Mouse (Mus musculus) thymus, postnatal 4 days (tissue): ENCODE results near the gene Vamp3.
A peak's percentile ranks its signal among the peaks of the same experiment; 100 is the strongest.
"Not testable (repeated sequence)": the region's sequence is repeated elsewhere in the genome, so short reads cannot be mapped to it uniquely, and the experiment has no call there.

Experiments
- DNase-seq: peaks from one replicate; pipeline ENCODE4 v3.0.0; 2021

Vamp3 gene

DNA sequence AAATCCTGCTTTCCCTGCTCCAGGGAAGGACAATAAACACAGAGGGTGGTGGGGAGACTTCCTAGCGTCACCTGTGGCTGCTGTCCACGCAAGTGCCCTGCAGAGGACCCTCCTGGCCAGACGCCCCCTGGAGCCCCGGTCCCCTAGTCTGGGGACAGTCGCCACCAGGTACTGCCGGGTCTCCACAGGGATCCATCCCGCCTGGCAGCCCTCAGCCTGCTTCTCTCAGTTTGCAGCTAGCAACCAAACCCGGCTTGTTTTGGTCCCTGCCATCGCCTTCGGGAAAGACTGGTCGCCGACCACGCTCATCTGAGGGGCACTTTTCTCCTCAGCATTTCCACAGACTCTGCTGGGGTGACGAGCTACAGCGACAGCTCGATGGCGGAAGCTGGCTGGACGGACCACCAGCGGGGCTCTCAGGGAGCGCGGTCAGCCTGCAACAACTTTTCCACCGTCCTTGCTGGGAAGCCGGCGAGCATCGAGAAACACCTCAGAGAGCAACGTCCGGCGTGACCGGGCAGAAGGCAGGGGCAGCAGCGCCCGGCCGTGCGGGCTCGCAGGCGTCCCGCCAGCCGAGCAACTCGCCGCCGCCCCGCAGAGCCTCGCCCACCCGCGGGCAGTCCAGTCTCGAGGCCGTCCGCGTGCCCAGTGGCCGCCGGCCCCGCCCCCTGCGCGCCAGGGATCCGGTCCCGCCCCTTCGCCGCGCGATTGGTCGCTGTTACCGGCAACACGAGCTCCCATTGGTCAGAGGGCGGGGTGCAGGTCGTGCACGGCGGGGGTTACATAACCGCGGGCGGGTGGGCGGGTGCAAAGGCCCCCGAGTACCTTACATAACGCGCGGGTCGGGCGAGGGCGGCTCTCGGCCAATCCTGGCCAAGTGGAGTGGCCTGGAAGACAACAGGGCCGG lies 13.5 kb downstream of the Vamp3 start, which contains the start of gene Per3:
Gene Per3 (minus strand): TSS at position 629 of the 907 bp plus-strand sequence.
- DNase-seq: peak; percentile 95

DNA sequence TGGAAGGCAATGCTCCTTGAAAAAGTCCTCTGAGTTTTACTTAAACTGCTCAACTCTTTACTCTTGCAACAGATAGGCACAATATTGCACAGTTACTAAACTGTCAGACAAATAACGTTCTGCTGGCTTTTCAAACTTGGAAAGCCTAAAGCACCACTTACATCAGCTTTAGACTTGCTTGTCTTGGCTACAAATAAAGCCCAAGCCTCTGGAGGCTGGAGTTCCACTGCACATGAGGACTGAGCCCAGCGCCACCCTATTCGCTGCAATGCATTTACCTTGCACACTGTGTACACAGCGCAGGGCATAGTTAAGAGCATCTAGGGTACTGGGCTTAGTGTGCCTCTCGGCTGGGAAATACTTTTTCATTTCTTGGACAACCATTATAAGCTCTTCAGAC lies 14.5 kb downstream of the Vamp3 start:
- no peak for DNase-seq

DNA sequence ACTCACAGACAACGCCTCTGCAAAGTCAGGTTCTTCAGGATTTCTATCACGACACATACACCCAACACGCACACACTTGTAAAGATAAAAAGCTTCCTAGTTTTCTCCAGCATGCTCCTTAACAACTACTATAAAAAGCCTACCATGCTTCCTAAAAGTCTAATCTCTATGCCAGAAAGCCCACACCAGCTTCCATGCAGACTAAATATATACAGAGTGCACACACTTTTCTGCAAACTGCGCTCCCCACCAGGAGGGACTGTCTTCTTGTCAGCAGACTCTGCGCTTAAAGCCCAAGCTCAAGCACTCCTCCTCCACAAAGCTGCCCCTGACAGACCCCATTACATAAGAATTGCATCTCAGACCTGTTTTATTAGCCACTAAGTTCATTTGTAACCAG lies 16.3 kb downstream of the Vamp3 start:
- DNase-seq: no peak

DNA sequence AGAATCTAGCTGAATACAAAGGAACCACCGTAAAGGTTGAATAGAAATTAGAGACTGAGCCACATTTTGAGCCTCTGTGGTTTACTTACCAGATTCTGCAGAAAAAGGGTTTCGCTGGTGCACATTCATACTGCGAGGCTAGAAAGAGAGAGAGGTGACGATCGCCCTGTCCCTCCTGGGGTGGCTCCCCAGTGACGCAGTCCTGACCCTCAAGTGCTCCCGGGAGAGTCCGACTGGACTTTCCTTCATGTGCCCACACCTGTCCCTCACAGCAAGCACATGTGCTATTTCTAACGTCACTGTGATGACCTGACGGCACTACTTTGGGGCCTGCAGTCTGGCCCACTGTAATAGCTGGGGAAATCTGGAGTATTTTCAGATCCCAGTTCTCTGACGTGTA lies 20.0 kb downstream of the Vamp3 start:
- no peak for DNase-seq

DNA sequence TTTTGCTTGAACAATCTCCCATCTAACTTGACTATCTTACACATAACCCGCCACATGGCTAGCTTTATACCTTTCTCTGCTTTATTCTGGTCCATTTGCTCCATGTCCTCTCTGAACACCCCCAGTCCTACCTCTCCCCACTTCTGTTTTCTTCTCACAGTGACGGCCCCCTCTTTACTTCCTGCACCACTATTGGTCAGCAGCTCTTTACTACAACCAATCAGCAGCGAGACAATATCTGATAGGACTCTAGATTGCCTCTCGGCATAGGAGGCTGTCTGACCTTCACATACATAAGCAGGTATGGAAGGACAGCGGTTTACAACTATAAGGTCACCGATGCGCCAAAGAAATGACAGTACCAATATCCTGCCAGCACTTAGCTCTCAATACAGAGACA lies 21.2 kb downstream of the Vamp3 start:
- DNase-seq: no peak

DNA sequence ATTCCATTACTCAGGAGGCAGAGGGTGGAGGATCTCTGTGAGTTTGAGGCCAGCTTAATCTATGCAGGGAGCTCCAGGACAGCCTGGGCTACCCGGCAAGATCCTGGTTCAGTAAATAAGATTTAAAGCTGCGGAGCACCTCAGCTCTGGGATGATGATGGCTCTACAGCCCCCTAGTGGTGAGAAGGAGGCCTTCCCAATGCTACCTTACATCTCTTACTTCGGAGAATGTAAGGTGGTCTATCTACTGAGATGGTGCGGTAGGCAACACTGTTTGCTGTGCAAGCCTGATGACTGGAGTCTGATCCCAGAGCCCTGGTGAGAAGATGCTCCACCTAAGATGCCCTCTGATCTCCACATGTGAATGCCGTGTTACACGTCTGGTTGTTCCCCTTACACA lies 30.8 kb downstream of the Vamp3 start:
- DNase-seq: peak; percentile 50

DNA sequence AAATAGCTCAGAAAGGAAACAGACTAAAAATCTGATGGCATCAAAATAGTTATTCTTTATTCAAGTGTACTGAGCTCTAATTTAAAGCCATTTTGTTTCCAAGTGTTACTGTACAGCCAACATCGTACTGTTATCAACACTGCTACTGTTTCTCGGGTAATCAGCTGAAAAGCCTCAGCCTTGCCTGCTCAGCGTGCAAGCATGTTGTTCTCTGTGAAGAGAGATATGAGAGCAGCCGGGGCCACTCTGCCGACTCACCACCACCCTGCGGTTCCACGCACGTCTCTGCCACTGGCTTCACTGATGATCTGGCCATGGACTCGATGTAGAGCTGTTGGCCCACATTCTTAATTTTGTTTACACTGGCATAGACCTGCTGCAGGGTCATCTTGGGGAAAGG lies 33.6 kb downstream of the Vamp3 start:
- DNase-seq: no peak

DNA sequence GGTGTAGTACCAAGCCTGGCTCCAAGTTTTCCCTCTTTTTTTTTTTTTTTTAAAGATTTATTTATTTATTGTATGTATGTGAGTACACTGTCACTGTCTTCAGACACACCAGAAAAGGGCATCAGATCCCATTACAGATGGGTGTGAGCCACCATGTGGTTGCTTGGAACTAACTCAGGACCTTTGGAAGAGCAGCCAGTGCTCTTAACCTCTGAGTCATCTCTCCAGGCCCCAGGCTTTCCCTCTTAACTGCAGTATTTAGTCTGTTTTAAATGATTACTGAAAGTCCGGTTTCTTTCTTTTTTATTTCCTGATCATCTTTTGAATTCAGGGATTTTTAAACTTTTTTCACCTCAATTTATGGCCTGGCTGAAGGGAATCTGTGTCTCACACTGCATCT lies 40.4 kb downstream of the Vamp3 start:
- not testable (repeated sequence) for DNase-seq

DNA sequence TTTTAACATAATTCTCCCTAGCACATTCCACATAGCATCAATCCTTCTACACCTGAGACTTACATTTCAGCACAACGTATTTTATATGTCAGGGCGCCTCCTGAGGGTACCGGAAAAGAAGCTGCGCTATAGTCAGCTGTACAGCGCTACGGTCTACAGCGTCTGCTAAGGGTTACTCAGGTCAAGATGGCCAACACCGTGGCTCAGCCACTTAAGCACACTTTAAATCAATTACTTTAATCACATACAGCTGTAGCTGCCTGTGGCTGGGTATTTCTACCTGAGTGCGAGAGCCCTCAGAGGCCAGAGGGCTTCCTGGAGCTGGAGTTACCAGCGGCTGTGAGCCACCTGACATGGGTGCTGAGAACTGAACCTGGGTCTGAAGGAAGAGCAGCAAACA lies 41.8 kb downstream of the Vamp3 start:
- DNase-seq: no peak

DNA sequence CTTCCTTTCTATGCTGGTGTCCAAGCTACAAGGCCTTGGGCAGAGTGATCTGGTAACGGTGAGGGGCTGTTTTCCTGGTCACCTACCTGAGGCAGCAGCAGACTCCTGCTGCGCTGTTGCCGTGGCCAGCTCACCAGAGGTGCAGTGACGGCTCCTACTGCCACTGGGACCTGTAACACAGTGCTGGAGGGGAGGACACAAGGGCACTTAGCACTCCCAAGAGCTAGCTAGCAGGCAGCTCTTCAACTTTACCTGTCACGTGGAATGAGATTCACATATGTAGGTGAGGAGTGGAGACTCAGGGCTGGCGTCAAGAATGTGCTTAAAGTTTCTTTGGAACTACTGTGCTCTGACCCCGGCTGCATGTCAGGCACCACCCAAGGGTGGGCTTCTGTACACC lies 47.4 kb downstream of the Vamp3 start:
- no peak for DNase-seq

DNA sequence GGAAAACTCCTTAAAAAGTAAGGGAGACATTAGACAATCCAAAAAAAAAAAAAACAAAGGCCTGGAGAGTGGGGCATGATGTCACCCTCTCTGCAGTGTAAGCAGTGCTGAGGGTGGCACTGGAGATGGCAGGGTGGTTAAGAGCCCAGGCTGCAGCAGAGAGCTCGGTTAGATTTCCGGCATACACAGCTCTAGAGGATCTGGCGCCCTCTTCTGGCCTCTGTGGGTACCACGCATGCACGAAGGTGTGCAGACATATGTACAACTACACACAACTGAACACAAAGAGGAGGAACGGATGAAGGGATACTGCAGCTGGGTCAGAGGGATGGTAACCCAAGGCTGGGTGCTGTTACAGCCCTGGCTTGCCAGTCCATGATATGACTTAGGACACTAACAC lies 50.8 kb downstream of the Vamp3 start:
- DNase-seq: peak; percentile 86

DNA sequence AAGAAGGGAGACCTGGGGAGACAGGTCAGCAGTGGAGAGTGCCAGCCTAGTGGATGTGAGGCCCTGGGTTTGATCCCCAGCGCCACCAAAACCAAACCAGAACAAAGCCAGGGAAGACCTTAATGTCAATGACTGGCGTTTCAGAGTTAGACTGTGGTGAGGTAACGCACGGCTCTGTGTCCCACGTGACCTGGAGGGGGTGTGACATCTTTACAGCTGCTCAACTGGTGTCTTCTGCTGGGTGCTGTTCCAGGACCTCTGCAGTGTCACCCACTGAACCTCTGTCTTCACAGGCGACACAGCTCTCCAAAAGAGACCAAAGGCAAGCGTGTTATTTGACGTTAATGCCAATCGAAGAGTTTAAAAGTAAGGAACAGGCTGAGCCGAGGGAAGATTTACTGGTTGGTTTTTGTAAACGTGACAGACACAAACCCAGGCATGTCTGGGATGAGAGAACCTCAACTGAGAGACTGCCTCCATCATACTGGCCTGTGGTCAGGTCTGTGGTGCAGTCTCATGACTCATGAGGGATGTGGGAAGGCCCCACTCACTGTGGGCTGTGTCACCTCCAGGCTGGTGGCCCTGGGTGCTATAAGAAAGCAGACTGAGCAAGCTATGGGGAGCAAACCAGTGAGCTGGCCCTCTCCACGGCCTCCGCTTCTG lies 52.0 kb downstream of the Vamp3 start:
- DNase-seq: peak; percentile 60

DNA sequence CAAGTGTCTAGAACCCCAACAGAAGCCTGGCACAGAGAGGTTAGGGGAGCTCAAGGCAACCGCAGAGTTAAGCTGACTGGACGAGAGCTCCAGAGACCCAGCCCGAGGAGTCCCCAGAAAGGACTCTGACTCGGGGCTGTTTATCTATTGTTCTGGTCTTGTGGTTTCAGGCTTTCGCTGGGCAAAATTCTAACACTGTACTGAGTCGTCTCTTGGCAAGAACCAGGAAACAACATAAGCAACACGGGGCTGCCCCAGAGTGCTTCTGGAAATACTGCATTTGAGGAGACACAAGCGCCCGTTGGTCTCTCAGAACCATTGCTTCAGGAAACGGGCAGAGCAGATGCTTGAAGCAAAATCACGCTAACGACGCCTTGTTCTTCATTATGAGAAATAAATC lies 56.4 kb downstream of the Vamp3 start:
- no peak for DNase-seq

DNA sequence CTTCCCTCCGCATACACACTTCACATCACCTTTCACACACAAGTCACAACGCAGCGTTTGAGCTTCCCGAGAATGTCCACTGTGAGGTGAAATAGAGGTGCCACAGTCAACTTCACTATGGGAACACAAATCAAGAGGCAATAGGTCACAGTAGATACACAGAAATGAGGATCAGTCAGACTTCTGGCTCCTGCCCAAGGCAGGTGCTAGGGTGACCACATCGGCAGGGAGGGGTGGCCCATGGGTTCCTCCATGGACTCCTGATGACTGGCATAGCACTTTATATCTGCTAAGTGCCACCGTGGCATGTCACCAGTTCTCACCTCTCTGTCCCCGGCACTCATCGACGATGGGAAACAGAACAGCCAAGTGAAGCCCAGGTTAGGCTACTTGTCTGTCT lies 59.1 kb downstream of the Vamp3 start:
- DNase-seq: no peak
